Mouse (Mus musculus) heart, adult 9 months (tissue): ENCODE measurements around the gene BC048507.
"Not testable (repeated sequence)": the region's sequence is repeated elsewhere in the genome, so short reads cannot be mapped to it uniquely, and the experiment has no call there.

Source experiments
- DNase-seq, 2 experiments: peaks; one replicate each; pipeline ENCODE4 v3.0.0; 2022; ENCODE audit warnings: low spot score in 2 of 2

Gene BC048507

GRCm38 (mm10) chr13:67863026-67863425 is at the start of gene BC048507:
BC048507 (plus strand) TSS chr13:67863326.
- DNase-seq, result no peak

DNA sequence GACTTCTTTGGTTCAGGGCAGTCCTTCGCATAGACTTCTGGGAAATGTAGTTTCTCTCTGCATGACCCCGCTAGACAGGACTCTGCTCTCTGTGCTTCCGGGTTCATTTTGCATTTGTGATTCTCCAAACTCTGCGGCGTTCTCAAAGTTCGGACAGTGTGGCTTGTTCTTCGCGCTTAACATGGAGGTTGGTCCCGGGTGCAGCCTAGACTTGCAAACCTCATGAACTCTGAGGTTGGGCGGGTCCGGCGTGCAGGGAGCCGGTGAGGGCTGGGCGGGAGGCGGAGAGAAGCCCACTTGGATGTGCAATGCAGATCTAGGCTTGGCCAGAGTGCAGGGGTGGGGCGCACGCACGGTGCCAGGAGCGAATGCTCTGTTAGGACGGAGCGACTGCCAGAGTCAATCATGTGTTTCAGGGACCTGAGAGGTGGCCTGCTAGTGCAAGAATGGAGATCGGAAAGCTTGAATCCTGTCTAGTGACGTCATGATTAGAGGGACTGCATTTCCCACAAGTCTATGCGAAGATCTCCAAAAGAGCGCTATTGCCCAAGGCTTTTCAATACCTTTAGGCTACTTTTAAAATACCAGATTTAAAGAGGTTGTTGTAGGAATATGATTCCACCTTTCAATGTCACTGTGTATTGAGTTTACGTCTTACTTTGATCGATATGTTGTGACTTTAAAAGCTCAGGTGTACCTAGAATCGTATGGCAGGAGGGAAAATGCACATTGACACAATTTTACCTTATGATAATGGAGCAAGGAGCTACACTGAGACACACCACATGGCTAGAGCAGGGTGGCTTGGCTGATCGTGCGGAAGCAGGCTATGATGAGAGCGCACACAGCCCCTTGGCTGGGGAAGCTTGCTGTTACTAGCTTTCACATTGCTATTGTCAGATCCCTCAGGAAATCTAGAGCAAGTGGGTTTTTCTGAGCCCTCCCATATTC is 49.1 kb upstream of the BC048507 start, which contains the start of gene Zfp273:
Gene Zfp273, plus strand, starts transcription at position 31 of the 951 bp plus-strand sequence.
- DNase-seq, result peak; percentile 83 to 86

DNA sequence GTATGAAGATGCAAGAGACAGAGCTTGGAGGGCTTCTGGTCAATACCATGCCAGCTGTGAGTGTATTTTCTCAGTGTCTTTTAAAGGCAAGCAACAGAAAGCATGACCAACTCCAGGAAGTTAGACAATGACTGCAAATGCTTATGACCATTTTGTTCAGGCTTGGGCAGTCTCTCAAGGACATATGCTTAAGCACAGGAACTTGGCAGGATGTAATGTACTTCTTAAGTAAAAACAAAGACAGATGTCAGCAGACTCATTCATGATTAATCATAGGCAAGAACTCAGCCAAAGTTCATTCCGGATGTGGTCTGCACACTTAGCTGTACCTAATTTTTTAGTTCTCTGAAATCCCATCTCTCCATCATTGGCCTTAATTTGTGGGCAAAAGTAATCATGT is 44.5 kb upstream of the BC048507 start:
- no peak for DNase-seq

- peak; percentile 46 to 55 for DNase-seq
Observed at GRCm38 (mm10) chr13:67830911-67831336, 32.2 kb upstream of the BC048507 start, which contains the start of gene Gm10037. Gm10037 (plus strand) TSS chr13:67831106.

GRCm38 (mm10) chr13:67833137-67833536 is 30.0 kb upstream of the BC048507 start:
- not testable (repeated sequence) for DNase-seq

DNA sequence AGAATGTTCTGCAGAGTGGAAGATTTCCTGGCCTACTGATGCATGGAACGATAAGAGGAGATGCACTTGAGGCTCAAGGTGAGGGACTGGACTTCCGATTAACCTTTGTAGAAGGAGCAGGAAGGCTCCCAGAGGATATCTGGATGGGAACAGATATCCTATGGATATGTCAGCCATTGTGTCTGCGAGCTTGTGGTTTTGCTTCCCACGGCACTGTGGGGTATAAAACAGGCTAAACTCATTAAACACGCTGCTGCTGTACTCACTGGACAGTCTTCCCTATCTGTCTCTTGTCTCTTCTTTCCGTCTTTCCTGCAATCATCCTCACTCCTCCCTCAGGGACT is 19.4 kb upstream of the BC048507 start:
- DNase-seq, result no peak

DNA sequence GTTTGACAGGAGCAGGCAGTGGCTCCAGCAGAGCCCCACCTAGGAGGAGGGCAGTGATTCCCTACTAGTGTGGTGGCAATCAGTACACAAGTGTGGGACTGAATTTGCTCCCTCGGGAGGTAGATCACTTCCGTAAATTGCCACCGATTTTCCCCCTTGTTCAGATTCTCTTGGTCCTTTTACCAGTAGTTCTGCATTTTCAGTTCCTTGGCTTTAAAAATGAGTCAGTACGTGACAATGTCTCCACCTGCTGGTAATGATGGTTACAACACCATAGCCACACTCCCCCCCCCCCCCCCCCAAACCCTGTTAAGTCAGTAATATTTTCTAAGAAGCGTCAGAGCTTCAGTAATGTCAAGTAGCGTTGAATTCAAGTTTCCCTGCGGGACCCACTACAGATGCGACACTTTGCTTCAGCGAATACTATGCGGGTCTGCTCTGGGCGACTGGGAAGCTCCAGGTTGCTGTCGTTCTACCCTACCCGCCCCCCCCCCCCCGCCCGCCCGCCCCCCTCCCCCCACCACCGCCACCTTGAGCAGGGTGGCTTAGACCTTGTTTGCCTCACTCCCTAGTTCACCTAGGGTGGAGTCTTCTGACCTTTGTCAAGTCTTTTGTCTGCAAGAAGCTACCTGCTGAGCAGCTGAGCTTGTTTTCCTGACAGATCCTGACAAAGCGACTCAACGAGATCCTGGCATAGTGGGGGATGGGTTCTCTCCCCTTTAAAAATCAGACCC is 18.8 kb upstream of the BC048507 start:
- peak; percentile 45 to 56 for DNase-seq

GRCm38 (mm10) chr13:67844853-67845194 is 18.3 kb upstream of the BC048507 start:
- no peak for DNase-seq

- DNase-seq, result no peak
Observed at GRCm38 (mm10) chr13:67850361-67850760, 12.8 kb upstream of the BC048507 start.

DNA sequence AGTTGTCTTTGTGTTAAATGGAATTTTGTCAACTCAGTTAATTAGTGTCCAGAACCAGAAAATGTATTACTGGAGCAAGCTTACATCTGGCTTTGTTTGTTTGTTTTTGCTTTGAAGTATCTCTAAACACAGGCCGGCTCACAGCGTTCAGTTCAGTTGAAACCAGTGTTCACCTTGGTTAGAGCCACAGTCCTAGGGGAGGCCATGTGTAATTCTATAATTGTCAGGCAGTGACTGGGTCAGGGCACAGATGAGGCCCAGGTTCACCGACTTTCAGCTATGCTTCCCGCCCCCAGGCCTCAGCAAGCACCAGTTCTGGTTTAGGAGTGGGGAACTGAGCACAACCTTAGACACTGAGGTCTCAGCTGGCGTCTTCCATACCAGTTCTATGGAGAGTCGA is 10.0 kb upstream of the BC048507 start:
- DNase-seq, result no peak

DNA sequence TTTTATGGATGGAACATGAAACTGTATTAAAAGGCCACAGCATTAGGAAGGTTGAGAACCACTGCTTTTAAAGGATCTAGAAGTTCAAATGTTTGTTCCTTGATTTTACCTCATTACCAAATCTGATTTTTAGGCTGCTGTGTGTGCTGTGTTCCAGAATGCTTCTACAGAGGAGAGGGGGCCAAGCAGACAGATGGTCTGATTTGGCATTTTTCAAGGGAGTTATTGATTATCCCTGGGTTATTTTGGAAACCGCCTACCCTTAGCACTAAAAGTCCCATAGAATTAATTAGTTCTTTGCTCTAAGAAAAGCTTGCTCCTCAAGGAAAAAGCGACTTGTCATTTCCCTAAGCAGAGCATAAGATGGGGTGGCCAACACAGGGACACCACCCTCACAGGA is 9.1 kb upstream of the BC048507 start:
- DNase-seq, result no peak

- no peak for DNase-seq
Observed at GRCm38 (mm10) chr13:67857317-67857716, 5.8 kb upstream of the BC048507 start.

DNA sequence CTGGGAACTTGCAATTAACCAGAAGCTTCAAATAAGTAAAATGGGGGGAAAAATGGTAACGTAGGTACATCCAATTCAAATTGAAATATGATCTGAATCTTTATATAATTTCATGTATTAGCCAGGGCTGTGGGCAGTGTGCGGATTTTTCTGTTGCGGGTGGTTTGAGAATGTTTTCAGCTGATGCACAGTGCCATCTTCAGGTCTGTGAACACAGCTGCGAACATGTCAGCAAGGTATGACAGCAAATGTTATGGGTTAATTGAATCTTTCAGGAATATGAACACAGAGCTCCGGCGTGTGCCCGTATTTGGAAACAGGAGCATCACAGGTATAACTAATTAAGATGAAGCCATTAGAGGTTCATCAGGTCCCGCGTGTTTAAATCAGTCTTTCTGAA is 618 bp upstream of the BC048507 start:
- no peak for DNase-seq

- no peak for DNase-seq
Observed at GRCm38 (mm10) chr13:67864764-67865350, 1.7 kb downstream of the BC048507 start.

GRCm38 (mm10) chr13:67867899-67868298 is 4.8 kb downstream of the BC048507 start:
- DNase-seq, result no peak

DNA sequence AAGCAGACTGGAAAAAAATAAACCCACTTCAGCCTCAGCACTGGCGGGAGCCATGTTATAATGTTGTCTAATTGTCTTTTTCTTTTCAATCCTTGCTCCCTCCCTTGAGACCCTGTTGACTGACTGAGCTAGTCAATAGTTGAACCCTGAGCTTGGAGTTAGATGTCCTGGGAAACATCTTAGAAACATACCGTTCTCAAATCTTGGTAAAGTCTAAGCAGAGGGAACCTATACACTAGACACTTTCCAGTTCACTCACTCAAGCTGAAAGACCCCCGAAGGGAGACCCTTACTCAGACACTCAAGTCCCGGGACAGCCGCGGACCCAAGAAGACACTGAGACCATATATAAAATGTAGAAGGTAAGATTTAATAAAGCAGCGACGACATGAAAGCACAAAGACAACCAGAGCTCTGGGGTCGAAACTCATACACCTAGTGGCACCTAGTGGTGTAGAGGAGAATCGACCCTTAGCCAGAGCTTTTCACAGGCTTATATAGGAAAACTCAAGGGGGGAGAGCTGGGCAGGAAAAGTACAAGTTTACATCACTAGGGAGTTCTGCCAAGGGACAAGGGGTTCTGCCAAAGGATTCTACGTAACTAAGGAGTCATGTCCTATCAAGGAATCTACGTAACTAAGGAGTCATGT is 13.0 kb downstream of the BC048507 start:
- DNase-seq, result not testable (repeated sequence)

GRCm38 (mm10) chr13:67876699-67877254 is 13.7 kb downstream of the BC048507 start:
- DNase-seq, result no peak

DNA sequence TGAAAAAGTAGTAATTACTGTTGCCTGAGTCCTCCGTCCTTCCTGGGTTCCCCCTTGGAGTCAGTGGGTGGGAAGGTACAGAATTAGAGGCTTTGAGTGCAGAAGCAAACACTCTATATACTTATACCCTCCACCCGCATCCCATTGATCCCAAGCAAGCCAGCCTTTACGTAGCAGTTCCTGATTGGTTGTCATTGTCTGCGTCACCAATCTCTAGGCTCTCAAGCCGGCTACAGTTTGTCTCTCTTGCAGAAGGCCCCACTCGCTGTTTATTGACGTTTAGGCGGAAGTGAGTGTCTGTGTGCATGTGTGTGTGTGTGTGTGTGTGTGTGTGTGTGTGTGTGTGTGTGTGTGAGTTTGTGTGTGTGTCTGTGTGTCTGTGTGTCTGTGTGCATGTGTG is 20.8 kb downstream of the BC048507 start:
- DNase-seq, result no peak

- no peak for DNase-seq
Observed at GRCm38 (mm10) chr13:67909759-67910158, 46.6 kb downstream of the BC048507 start.
